Mouse (Mus musculus) right cerebral cortex, postnatal 10 days (tissue): Measurements from ENCODE around the gene Pon2.
"Not testable (repeated sequence)": the region's sequence is repeated elsewhere in the genome, so short reads cannot be mapped to it uniquely, and the experiment has no call there.

ENCODE experiments used
- DNase-seq, 2 experiments: peaks; one replicate each; pipeline ENCODE4 v3.0.0; 2021; ENCODE audit warnings: low spot score in 2 of 2

The Pon2 gene

DNA sequence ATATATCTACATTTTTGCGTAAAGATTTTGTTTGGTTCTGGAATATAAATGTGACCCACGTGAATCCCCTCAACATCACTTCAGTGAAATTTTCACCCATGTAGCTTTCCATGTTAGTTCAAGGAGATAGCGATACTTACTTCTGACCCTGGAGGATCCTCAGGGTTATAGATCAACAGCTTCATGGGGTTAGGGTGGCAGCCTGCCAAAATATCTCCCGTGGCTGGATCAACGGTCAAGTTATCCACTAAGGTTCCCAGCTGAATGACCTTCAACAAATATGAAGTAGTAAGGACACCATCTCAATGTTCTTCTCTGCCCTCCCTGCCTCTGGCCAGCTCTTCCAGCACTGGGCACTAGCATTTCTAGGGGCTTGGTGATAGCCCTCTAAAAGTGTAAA lies 68.0 kb downstream of the Pon2 start:
- no peak for DNase-seq

GRCm38 (mm10) chr6:5223551-5223950 lies 74.7 kb downstream of the Pon2 start:
- not testable (repeated sequence) for DNase-seq

- DNase-seq, result no peak
These were observed 76.2 kb downstream of the Pon2 start for GRCm38 (mm10) chr6:5222080-5222479.

GRCm38 (mm10) chr6:5218190-5218589 lies 80.1 kb downstream of the Pon2 start:
- no peak for DNase-seq
